8 mouse cellular contexts compared by ENCODE assay signal in the genomic region with DNA sequence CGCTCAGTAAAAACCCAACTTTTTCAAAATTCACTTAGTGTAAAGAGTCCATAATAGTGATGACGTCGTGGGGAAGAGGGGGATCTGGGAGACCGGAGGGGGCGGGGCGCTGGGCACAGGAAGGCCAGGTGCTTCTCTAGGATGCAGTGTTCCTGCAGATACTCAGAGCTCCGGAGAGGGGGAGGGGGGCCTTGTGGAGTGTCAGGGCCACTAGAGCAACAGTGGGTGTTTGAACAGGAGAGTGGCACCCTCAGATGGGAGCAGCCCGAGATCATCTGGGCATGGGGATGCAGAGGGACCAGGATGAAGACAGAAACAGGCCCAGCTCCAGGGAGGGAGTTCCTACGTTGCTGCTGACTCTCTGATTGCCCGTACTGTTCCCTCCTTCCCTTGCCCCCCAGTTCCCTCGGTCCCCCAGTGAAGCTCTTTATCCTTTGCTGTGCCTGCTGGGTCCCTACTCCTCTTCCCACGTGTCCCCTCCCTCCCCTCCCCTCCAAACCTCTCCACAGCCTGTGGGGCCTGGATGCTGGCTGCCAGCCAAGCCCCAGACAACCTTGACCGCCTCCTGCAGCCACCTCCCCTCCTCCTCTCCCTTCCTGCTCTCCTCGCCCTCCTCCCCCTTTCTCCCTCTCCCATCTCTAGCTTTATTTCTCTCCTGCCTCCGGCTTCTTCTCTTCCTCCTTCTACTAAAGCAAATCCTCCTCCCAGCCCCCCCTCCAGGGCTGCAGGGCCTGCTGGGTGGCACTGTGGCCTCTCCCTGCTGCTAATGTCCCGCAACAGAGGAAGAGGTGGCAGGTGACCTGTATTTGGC. TPM values are rescaled to one million over a fixed set of nuclear protein-coding genes. Genes with fewer than 3 reads are reported as not detected.
A peak's percentile ranks its signal among the peaks of the same experiment; 100 is the strongest.
DNase-seq lines count a peak whose midpoint lies in the region; ATAC-seq lines count a peak whose summit lies in the region.

No protein-coding gene starts in this region.

- intact Hi-C loops in heart, postnatal 36 days (cut with DNase I), result no loop called here

- ATAC-seq in forebrain, embryonic 12.5 days (ENCODE audit: low FRiP score), result 0 out of 2 replicates have a peak, but pooled peaks have one; percentile 5
- no peak for ATAC-seq in inflammation-experienced regulatory T-cells, adult 6 months

- no peaks in the 10 kb centered on the region for H3K9me3 ChIP-seq in heart, embryonic 10.5 days
- H3K9me3 ChIP-seq in forebrain, embryonic 12.5 days, result no peaks in the 10 kb centered on the region

- H3K4me2 ChIP-seq in forebrain, embryonic 12.5 days, result peak overlapping the region; percentile 36

- peak; percentile 90 for DNase-seq in heart, embryonic 10.5 days (ENCODE audit: low spot score)
- DNase-seq in heart, postnatal 36 days, result no peak
- DNase-seq in kidney, adult 9 months, result peak; percentile 64
- DNase-seq in mesoderm, embryonic 11.5 days (ENCODE audit: low read depth, low spot score), result peak; percentile 69
- no peak for DNase-seq in left cerebral cortex, adult 18-20 months (ENCODE audit: low spot score in 2 of 2)
- no peak for DNase-seq in right cerebral cortex, adult 18-20 months

- H3K36me3 ChIP-seq in heart, embryonic 10.5 days, result peaks cover 34% of the 10 kb centered on the region
- peaks cover 21% of the 10 kb centered on the region for H3K36me3 ChIP-seq in forebrain, embryonic 12.5 days (replicated peaks)

- 12% methylated on average over 16 of the region's 16 CpGs for WGBS in heart, embryonic 10.5 days
- 6% methylated on average over 15 of the region's 16 CpGs for WGBS in forebrain, embryonic 12.5 days

- H3K4me1 ChIP-seq in heart, embryonic 10.5 days, result peaks cover 76% of the 10 kb centered on the region
- H3K4me1 ChIP-seq in forebrain, embryonic 12.5 days, result peaks cover 71% of the 10 kb centered on the region

- peak overlapping the region; percentile 90 for H3K27ac ChIP-seq in heart, embryonic 10.5 days
- peak overlapping the region; percentile 83 for H3K27ac ChIP-seq in forebrain, embryonic 12.5 days

- peak overlapping the region; percentile 43 for H3K4me3 ChIP-seq in heart, embryonic 10.5 days
- H3K4me3 ChIP-seq in forebrain, embryonic 12.5 days (replicated peaks), result no peak overlapping the region

- H3K27me3 ChIP-seq in heart, embryonic 10.5 days (ENCODE audit: insufficient read depth, poor library complexity, severe bottlenecking), result peaks cover 47% of the 10 kb centered on the region
- peaks cover 79% of the 10 kb centered on the region for H3K27me3 ChIP-seq in forebrain, embryonic 12.5 days

- no peak overlapping the region; the same call in 1 of the 2 replicates for H3K9ac ChIP-seq in forebrain, embryonic 12.5 days

RNA-seq across cellular contexts. Expression of a gene that starts 5.8 kb away (rescaled TPM):
- 17.4 and 18.3 TPM in 2 replicates for polyA plus RNA-seq in heart, embryonic 10.5 days (2016; fragmentation: Nextera tagmentation; extraction: Ambion mirVana)
- 10 to 100 TPM in 1 of 2 experiments, 1 to 10 TPM in 1; 7.5 to 11.5 TPM for total RNA-seq in heart, postnatal 36 days (2021)
- polyA plus RNA-seq in forebrain, embryonic 12.5 days (2016; fragmentation: Nextera tagmentation; extraction: Ambion mirVana), result 14.3 and 16.5 TPM in 2 replicates
- polyA plus RNA-seq in inflammation-experienced regulatory T-cells, adult 6 months (2017; shearing (Covaris generic)), result 1 to 10 TPM in 2 of 3 experiments, not detected in 1; 1.4 TPM
- 10 to 100 TPM; 41.3 to 42.4 TPM for total RNA-seq in left cerebral cortex, adult 18-20 months (2021)

RNA-seq across cellular contexts. Expression of a gene that starts 9.3 kb away (rescaled TPM):
- polyA plus RNA-seq in heart, embryonic 10.5 days (2016; fragmentation: Nextera tagmentation; extraction: Ambion mirVana), result 467 and 523 TPM in 2 replicates
- total RNA-seq in heart, postnatal 36 days (2021), result 1,000 to 10,000 TPM in 1 of 2 experiments, 100 to 1,000 TPM in 1; 977 to 1,076 TPM
- 520 TPM in 2 replicates for polyA plus RNA-seq in forebrain, embryonic 12.5 days (2016; fragmentation: Nextera tagmentation; extraction: Ambion mirVana)
- polyA plus RNA-seq in inflammation-experienced regulatory T-cells, adult 6 months (2017; shearing (Covaris generic)), result 100 to 1,000 TPM in 2 of 3 experiments, 10 to 100 TPM in 1; 82.5 to 118 (median 109) TPM
- 100 to 1,000 TPM; 700 to 737 TPM for total RNA-seq in left cerebral cortex, adult 18-20 months (2021)

RNA-seq across cellular contexts. Expression of a gene that starts 23.6 kb away (rescaled TPM):
- polyA plus RNA-seq in heart, embryonic 10.5 days (2016; fragmentation: Nextera tagmentation; extraction: Ambion mirVana), result 73.2 and 79.1 TPM in 2 replicates
- total RNA-seq in heart, postnatal 36 days (2021), result 10 to 100 TPM; 50.7 to 51.7 TPM
- 74.8 and 75.9 TPM in 2 replicates for polyA plus RNA-seq in forebrain, embryonic 12.5 days (2016; fragmentation: Nextera tagmentation; extraction: Ambion mirVana)
- polyA plus RNA-seq in inflammation-experienced regulatory T-cells, adult 6 months (2017; shearing (Covaris generic)), result 10 to 100 TPM; 26.5 to 29.4 (median 28.7) TPM
- total RNA-seq in left cerebral cortex, adult 18-20 months (2021), result 100 to 1,000 TPM; 105 to 114 TPM

RNA-seq across cellular contexts. Expression of a gene that starts 32.3 kb away (rescaled TPM):
- 29.0 and 33.9 TPM in 2 replicates for polyA plus RNA-seq in heart, embryonic 10.5 days (2016; fragmentation: Nextera tagmentation; extraction: Ambion mirVana)
- 1 to 10 TPM; 7.5 to 8.5 TPM for total RNA-seq in heart, postnatal 36 days (2021)
- polyA plus RNA-seq in forebrain, embryonic 12.5 days (2016; fragmentation: Nextera tagmentation; extraction: Ambion mirVana), result 3.1 and 4.3 TPM in 2 replicates
- polyA plus RNA-seq in inflammation-experienced regulatory T-cells, adult 6 months (2017; shearing (Covaris generic)), result 1 to 10 TPM in 2 of 3 experiments, under 1 TPM in 1; 0.99 to 1.9 (median 1.7) TPM
- 10 to 100 TPM; 11.4 to 11.8 TPM for total RNA-seq in left cerebral cortex, adult 18-20 months (2021)

RNA-seq across cellular contexts. Expression of a gene that starts 37.5 kb away (rescaled TPM):
- 0.95 and 1.4 TPM in 2 replicates for polyA plus RNA-seq in heart, embryonic 10.5 days (2016; fragmentation: Nextera tagmentation; extraction: Ambion mirVana)
- total RNA-seq in heart, postnatal 36 days (2021), result 1 to 10 TPM; 2.6 to 2.7 TPM
- polyA plus RNA-seq in forebrain, embryonic 12.5 days (2016; fragmentation: Nextera tagmentation; extraction: Ambion mirVana), result 2.2 and 2.7 TPM in 2 replicates
- polyA plus RNA-seq in inflammation-experienced regulatory T-cells, adult 6 months (2017; shearing (Covaris generic)), result 1 to 10 TPM in 2 of 3 experiments, under 1 TPM in 1; 0.69 to 5.2 (median 4.1) TPM
- total RNA-seq in left cerebral cortex, adult 18-20 months (2021), result 1 to 10 TPM; 2.6 to 3.3 TPM

Comparison
In these comparisons a context has a peak if more than half of its experiments do, and no peak if none do; other contexts are left out.
1. DNase-seq: peak in heart, embryonic 10.5 days (single experiment), kidney, adult 9 months (single experiment) and mesoderm, embryonic 11.5 days (single experiment); none in heart, postnatal 36 days (0 of 2), left cerebral cortex, adult 18-20 months (0 of 2) and right cerebral cortex, adult 18-20 months (single experiment).